Mouse (Mus musculus) hematopoietic stem cell, adult 5-6 weeks (primary cell): ENCODE measurements around the gene Hnf4a. TPM values are rescaled to one million over a fixed set of nuclear protein-coding genes. Genes with fewer than 3 reads are reported as not detected.
"Not testable (repeated sequence)": the region's sequence is repeated elsewhere in the genome, so short reads cannot be mapped to it uniquely, and the experiment has no call there.

Source experiments
- ATAC-seq, 2 experiments: fragments of 125-278 bp in 1 of 2; replicated peaks in 1 of 2; 2 replicates each; pipeline ENCODE4 v1.8.0; 2016 to 2017; ENCODE audit warnings: inconsistent platforms in 2 of 2, mild to moderate bottlenecking in 2 of 2, moderate number of reproducible peaks in 2 of 2, low read depth in 1 of 2, moderate TSS enrichment in 1 of 2; ENCODE audit not compliant: low FRiP score in 2 of 2, poor library complexity in 2 of 2, severe bottlenecking in 2 of 2, insufficient read depth in 1 of 2, low TSS enrichment in 1 of 2
- total RNA-seq: library from RNA; stranded (forward); fragments of 172-1452, 232-1000 nt; gene quantifications from 2 replicates; pipeline ENCODE4 v1.2.3, GENCODE M21; 2017

The Hnf4a gene
- total RNA-seq = 12.3 and 22.7 TPM in 2 replicates

DNA sequence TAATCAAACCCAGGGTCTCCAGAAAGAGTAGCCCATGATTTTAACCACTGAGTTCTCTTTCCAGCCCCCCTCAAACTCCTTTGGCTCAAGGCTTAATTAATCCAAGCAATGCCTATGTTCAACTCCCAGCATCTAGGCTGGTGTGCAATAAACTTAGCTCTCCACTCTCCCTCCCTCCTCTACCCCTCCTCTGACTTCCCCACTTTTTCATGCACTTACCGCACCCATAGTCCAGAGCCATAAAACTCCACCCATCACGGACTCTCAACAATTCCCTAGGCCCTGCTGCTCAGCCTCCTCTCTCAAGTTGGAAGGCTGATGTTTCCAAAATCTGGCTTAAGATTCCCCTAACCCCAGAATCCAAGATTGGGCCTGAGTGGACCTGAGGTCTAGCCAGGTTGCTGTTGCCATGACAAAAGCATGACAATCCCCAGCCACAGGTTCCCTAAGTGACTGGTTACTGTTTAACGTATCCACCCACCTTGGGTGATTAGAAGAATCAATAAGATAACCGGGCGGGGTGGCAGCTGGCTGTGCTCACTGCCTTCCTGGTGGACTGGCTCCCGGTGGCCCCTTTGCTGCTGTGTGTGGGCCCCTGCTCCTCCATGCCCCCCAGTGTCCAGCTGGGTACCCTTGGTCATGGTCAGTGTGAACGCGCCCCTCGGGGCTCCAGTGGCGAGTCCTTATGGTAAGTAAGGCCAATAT lies at the start of gene Hnf4a:
Gene Hnf4a, plus strand, starts transcription at position 509 of the 705 bp plus-strand sequence.
- no peak for ATAC-seq

DNA sequence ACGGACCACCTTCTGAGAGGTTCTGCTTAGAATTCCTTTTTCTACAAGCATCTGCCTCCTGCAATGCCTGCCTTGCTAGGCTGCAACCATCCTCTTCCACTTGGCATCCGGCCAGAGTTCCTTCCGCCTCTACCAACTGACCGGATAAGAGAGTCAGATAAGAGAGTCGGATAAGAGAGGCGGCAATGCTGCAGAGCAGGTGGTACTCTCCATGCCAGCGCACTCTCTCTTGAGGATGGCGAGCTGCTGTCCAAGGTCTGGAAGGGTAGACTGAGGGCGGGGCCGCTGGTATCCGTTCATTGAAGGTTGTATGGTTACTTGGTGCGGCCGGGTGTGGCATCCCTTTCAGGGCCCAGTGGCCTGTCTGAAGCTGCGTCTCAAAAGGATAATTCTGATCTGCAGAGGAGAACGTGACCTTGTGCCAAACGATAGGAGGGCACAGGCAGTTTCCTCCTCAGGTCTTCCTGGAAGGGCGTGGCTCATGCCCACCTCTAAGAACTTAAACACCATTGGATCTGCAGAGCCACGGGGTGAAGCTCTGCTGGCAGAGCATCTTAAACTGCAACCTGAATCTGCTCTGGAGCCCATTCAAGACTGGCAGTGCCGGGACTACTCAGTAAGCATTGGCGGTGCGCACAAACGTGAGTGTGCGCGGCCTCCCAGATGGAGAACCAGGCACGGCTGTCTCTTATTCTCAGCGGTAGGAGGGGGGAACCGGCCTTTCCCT lies 47.9 kb upstream of the Hnf4a start:
- no peak for ATAC-seq

DNA sequence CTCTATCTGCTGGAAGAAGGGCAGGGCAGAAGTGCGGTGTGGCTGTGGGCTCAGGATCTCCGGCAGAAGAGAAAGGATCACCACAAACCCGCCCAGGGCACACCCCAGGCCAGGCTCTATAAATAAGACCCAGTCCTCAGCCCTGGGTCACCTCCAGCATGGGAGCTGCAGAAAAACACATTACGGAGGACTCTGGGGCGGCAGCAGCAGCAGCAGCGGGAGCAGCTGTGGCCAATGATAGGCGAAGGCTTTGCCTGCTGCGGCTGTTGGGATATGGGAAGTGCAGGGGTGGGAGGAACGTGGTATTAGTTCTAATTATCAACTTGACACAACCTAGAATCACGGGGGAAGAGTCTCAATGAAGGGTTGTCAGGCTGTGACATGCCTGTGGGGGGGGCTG lies 47.2 kb upstream of the Hnf4a start:
- 0 out of 4 replicates have a peak, but pooled peaks of 1 of the 2 experiments have one; percentile 18 for ATAC-seq

DNA sequence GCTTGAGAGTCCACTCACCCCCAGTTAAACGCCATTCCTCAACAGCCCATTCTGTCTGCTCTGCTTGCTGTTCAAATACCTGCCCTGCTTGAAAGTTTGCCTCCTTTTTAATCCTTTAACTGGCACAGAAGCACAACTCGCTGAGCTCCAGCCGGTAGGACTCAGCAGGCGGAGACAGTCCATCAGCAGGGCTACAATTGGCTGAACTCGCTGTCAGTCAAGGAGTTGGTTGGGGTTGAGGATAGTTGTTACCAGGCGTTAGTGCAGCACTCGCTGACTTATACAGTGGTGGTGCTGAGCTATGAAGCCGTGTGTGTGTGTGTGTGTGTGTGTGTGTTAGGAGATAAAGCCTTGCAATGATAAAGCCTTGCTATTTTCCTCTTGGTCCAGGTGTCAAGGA lies 46.0 kb upstream of the Hnf4a start:
- no peak for ATAC-seq

GRCm38 (mm10) chr2:163461307-163461706 lies 45.3 kb upstream of the Hnf4a start:
- ATAC-seq = not testable (repeated sequence)

- ATAC-seq = no peak
These were observed 44.2 kb upstream of the Hnf4a start for GRCm38 (mm10) chr2:163462386-163462785.

- no peak for ATAC-seq
These were observed 43.8 kb upstream of the Hnf4a start for GRCm38 (mm10) chr2:163462801-163463200.

- no peak for ATAC-seq
These were observed 43.3 kb upstream of the Hnf4a start for GRCm38 (mm10) chr2:163463251-163463769.

DNA sequence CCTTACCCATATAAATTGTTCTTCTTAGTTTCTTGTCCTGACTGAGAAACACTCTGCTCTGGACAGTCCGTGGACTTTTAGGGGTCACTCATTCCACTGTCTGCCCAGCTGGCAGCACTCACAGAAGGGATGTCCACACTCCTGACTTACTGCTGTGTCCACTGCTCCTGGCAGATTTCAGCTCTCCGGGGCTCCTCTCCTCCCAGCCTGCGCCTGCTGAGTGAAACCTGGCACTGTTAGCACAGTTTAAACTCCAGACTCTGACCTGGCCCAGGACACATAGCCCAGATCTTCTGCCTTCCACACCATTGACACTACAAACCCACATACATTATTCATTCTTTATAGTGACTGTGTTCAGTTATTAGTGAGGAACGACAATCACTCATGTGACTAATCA lies 42.6 kb upstream of the Hnf4a start:
- ATAC-seq = no peak

GRCm38 (mm10) chr2:163464562-163464961 lies 42.0 kb upstream of the Hnf4a start:
- no peak for ATAC-seq

GRCm38 (mm10) chr2:163466771-163467170 lies 39.8 kb upstream of the Hnf4a start:
- ATAC-seq = no peak

DNA sequence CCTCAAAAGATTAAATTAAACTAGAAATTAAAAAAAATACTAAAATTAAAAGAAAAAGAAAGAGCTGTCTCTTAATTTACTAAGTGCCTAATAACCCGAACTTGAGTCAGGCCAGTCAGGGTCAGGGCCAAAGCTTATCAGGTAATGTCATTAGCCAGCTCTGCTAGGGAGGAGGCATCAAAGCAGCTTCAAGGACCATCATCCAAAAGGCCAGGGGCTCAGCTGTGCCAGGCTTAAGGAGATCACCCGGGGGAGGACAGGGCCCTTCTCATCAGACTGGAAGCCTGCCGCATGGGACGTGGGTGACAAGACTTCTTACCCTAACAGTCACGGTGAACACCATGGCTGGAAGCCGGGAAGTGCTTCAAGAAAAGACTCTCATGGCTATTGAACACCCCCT lies 39.0 kb upstream of the Hnf4a start:
- no peak for ATAC-seq

GRCm38 (mm10) chr2:163468866-163469265 lies 37.7 kb upstream of the Hnf4a start:
- ATAC-seq = no peak

GRCm38 (mm10) chr2:163469711-163470110 lies 36.9 kb upstream of the Hnf4a start:
- ATAC-seq = no peak

DNA sequence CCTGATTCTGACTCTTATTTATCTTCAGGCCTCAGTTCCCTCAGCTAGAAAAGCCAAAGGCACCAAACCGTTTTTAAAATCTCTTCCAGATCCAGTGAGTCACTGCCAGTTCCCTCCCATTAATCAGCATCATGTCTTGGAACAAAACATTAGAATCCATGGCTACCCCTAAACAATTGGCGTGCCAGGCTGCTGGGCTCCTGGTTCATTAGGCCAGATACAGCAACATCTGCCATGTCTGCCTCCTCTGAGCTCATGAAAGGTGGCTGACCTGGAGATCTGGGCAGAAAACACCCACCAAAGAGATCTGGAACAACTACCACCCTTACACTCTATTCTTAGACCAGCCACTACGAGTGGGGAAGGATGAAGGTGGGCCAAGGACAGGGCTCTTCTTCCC lies 35.5 kb upstream of the Hnf4a start:
- no peak for ATAC-seq

DNA sequence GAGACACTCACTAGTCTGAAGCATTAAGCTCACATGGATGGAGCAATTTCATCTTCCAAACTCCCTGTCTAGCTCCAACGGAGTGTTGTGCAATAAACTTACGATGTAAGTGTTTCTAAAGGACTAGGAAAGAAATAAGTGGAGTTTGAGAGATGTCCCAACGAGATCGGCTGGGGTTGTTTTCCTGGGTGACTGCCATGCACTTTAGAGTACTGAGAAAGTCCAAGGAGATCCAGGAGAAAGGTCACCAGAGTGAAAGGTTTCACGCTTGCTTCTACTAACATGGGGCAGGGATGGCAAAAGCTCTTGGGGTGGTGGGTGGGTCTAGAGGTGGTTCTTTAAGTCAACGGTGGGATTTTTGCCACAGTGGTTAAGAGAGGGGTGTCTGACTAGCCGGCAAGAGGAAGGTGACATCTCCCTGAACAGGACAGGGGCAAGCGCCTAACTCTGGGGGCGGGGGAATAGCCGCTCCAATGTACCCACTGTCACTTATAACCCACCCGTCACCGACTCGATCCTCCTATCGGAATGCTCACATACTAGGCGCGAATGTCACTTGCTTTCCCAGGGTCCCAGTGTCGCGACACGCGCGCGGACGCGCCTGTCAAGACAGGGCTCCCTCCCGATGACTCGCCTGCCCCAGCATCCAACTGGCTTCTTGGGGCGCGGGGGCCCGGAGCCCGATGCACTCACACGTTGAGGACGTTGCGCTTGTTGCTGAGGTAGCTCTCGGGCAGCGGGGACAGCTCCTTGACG lies 34.7 kb upstream of the Hnf4a start:
- ATAC-seq = peak; percentile 34 to 38

- ATAC-seq = peak; percentile 94 to 97
These were observed 34.1 kb upstream of the Hnf4a start, which contains the start of gene Fitm2 for GRCm38 (mm10) chr2:163472466-163472851. Gene Fitm2, minus strand, starts transcription at chr2:163472629.
